Mouse (Mus musculus) retina, embryonic 14.5 days (tissue): ENCODE data around the gene Sacs.

Experiments
- DNase-seq: peaks from one replicate; pipeline ENCODE4 v3.0.0-alpha.2; 2015; ENCODE audit warnings: low spot score

The Sacs gene

DNA sequence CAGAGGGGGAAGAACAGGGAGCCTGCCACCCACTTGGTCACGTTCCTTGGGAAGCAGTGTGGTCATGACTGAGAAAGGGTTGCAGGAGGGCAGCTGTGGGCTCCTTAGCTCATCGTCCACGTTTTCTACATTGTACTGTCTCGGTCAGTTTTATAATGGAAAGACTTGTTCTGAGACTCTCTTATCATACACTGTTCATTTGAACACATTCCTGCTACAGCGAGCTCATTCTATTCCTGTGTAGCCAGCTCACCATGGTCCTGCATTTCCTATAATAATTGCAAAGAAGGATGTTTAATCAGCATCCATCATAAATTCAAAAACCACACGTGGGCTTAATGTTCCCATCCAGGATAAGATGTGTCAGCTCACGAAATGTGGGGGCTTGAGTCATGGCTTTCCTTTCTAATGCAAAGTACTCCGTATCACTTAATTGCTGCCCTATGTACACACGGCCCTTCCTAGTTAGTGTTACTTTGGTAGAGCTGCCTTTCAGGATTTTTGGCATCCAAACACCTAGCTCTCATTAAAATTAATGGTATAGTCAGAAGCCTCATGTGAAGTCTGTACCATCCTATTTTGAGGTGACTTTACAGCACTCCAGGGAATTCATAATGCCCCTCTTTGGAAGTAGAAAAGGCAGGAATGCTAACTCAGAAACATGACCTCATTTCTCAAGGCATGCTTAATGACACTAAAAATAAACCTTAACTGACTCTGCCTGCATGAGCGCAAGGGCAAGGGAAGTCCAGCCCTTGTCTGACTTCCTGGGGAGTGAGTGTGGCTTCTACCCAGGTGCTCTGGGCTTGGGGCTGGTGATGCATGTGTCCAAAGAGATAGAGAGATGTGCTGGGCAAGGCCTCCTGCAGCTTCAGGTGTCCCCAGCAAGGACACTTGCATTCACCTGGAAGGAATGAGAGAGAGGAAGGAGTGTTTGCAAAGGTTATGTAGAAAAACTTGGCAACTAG is 23.4 kb downstream of the Sacs start:
- DNase-seq = no peak

DNA sequence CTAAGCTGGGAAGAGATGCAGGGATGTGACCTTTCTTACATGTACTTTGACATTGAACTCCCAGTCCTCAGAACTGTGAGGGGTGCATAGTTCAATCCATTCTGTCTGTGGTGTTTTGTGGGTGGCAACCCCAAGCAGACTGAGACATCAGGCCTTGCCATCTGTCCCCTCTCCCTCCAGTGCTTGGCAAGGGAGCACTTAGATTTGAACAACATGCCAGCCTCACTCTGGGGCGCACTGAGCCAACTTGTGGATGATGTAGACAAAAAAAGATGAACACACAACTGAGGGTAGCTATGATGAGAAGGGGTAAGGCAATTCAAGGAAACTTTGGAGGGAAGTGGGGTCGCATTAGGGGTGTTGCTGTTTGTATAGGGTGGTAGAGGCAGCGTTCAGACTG is 26.2 kb downstream of the Sacs start:
- DNase-seq = no peak

DNA sequence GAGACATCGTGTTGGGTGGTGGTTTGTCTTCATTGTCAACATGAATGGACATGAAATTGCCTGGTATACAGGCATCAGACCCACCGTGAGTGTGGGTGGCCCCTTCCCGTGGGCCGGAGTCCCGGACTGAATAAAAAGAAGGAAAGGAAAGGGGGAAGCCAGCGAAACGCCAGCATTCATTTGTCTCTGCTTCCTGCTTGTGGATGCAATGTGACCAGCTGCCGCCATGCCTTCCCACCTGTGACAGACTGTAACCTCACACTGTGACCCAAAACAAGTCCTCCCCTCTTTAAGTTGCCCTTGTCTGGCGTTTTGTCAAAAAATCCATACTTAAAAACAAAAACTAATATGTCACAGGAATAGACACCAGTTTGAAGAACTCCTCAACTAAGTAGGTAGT is 27.7 kb downstream of the Sacs start:
- no peak for DNase-seq

DNA sequence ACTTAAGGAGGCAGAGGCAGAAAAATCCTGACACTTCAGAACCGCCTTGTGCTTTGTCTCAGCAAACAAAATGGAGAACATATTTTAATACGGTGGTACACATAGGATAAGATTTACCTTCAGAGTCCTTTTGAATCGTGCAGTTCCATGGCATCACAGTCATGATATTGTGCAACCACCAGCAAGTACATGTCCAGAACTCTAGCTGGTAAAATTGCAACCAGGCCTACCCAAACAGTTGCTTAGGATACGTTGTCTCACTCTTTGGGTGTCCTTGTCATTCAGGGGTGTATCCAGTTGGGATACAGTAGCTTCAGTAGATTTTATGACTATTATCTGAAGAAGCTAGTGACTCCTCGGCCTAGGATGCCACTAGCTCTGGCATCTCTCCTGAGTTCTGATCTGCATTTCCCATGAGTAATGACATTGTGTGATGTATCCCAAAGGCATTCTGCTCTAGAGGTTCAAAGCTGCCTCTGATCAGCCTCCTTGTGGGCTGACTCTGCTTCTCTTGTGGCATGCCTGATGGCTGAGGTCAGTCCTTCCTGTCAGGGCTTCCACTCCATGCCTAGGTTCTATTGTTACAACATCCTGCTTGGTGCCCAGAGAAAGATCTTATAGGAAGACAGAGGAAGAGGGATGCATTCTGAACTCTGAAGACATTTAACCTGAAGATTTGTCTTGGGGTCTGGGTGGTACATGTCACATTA is 33.2 kb downstream of the Sacs start:
- DNase-seq = no peak

DNA sequence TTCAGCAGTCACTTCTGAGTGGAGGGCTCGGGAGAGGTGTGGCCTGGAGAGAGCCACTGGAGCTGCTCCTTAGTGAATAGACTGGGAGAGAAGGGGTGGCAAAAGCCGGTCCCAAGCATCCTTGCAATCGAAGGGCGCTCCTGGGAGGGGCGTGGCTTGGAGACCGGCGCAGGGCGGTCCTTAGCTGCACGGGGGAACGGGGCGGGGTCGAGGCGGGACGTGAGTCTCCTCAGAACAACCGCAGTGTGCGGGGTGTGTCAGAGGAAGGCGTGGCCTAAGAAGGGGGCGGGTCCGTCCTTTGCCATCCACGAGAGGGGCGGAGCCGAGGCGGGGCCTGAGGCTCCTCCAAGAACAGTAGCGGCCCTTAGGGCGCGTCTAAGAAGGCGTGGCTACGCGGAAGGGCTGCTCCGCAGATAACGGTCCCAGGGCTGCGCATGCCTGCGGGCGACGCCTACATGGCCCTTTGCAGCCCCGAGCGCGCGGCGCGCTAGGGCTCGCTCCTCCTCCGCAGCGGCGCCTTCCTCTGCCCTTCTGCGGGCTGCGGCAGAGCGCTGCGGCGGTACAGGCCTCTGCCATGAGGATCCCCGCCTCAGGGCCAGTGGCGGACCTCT is 34.4 kb downstream of the Sacs start:
- DNase-seq = peak; percentile 100

DNA sequence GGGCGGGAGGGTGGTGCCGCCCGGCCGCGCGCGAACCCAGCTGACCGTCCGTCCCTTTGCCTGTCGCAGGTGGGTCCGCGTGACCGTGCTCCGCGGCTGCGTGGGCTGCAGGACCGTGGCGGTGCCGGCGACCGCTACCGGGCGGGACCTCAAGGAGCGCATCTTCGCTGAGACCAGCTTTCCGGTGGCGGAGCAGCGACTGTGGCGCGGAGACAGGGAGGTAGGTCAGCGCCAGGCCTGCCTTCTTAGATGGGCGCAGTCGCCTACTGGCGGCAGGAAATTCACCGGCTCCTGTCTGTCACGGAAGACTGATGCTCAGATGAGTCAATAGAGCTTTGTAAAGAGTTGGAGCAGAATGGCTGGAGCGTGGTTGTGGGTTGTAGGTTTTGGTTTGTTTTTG is 35.0 kb downstream of the Sacs start:
- DNase-seq = peak; percentile 73

DNA sequence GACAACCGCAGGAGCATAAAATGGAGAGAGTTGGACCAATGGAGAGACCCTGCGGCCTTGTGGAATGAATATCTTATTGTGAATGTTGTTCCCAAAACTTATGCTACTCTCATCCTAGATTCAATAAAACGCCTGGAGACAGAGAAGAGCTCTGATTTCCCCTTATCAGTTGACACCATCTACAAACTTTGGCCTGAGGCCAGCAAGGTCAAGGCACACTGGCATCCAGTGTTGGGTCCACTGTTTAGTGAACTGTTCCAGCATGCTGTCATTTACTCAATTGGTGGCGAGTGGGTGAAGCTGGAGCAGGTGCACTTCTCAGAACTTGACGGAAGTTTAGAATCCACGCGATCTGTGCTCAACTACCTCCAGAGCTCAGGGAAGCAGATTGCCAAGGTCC is 53.6 kb downstream of the Sacs start:
- DNase-seq = no peak

DNA sequence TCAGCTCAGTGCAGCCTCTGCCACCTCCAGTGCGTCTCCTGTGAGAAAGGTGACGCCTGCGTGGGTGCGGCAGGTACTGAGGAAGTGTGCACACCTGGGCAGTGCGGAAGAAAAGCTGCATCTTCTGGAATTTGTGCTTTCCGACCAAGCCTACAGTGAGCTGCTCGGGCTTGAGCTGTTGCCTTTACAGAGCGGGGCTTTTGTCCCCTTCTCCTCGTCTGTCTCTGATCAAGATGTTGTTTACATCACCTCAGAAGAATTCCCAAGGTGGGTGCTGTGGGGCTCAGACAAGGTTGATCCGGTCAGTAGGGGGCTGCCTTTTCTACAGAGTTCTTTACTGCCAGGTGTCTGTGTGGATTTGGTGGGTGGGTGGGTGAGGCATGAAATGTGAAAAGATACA is 54.1 kb downstream of the Sacs start:
- no peak for DNase-seq

DNA sequence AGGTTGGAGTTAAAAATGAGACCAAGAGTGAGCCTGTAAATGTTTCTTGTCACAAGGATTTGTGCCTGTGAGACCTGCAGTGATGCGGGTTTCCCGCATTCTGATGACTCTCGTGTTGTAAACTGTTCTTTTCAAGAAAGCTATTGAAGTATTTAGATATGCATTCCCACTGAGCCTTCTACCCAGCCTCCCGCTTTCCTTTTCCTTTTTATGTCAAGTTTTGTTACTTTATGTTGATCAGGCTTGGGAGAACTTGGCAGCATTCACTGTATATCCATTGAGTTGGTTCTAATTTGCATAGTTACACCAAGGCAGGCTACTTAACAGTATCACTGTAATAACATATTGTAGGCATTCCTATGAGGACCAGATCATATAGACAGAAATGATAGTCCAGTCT is 56.2 kb downstream of the Sacs start:
- DNase-seq = no peak

DNA sequence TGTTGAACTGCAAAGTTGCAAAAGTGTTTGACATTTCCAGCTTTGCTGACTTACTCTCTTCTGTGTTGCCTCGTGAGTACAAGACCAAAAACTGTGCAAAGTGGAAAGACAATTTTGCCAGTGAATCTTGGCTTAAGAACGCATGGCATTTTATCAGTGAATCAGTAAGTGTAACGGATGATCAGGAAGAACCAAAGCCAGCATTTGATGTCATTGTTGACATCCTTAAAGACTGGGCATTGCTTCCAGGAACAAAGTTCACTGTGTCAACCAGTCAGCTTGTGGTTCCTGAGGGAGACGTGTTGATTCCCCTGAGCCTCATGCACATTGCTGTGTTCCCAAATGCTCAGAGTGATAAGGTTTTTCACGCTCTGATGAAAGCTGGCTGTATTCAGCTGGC is 71.9 kb downstream of the Sacs start:
- DNase-seq = no peak

DNA sequence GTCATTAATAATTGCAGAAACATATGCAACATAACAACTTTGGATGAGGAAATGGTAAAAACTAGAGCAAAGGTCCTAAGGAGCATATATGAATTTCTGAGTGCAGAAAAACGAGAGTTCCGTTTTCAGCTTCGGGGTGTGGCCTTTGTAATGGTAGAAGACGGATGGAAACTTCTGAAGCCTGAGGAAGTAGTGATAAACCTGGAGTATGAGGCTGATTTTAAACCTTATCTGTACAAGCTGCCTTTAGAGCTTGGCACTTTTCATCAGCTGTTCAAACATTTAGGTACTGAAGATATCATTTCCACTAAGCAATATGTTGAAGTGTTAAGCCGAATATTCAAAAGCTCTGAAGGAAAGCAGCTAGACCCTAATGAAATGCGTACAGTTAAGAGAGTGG is 73.5 kb downstream of the Sacs start:
- no peak for DNase-seq

DNA sequence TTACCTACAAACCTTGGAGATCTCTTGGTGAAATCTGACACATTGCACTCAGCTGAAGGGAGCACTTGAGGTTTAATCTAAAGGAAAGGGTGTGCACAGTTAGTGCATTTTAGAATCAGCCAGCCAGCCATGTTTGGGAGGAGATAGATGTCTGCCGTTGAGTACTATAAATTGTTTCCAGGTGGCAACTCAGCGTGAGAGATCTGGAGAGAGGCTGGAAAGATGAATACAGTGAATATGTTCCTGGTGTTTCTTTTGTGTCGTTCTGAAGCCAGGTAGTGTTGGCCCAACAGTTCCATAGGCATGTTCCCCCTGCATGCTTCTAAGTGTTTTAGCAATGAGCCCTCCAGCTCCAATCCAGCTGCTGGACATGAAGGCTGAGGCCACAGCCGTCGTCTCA is 82.9 kb downstream of the Sacs start:
- DNase-seq = no peak

DNA sequence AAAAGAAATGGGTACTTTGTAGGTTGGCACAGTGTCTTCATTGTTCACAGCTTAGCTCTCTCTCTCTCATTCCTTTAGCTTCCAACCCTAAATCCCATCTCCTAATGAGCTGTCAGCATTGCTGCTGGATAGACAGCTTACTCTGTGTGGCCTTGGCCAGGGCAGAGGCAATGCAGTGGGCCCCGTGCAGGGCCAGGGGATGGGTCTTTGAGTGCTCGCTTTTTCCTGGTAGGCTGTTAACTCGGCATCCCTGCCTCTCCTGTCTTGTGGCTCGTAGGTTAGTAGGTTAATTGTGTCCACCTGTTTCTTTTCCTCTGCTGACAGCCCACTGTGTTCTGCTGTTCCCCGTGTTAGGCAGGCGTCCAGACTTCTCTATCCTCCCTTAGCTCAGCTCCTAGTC is 84.2 kb downstream of the Sacs start:
- no peak for DNase-seq

DNA sequence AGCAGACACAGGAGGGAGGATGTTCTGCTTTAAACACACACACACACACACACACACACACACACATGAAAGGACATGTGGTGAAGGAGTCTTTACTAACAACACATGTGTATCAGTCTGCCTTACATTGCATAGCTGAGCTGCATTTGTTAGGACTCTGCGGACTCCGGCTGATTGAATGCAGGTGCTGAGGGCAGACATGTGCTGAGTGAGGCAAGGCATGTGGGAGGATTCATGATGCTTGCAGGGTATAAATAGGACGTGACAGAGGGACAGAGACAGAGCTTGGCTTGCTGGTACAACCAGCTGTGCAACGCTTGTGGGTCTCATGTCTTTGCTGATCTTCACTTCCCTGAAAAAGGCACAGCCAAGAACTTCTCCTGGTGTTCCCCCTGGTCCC is 85.5 kb downstream of the Sacs start:
- DNase-seq = no peak

DNA sequence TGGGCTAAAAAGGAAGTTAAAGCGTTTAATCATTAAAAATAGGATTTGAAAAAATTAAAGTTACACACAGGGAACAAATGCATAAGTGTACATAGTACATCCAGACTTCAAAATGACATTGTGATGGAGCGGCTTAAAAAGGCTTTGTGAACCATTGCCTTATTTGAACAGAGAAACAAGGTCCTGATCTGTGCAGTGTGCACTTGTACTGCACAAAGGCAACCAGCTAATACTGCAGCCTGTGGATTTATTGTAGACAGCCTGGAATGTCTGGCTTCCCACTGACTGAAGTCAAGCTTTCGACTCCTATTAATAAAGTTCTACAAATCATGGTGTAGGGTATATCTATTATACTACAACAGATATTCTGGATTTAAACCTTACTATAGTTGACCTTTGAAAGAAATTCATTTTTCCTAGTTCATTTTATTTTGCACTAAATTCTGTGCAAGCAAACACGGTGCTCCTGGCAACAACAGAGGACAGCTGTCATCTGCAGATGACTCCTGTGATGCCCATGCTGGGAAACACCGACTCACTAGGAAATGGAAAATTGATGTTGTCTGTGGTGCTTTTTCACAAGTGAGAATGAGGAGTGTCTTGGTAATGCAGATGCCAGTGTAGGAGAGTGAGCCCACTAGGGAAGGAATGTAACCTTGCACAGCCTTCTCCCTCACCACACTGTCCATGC is 86.3 kb downstream of the Sacs start:
- no peak for DNase-seq

DNA sequence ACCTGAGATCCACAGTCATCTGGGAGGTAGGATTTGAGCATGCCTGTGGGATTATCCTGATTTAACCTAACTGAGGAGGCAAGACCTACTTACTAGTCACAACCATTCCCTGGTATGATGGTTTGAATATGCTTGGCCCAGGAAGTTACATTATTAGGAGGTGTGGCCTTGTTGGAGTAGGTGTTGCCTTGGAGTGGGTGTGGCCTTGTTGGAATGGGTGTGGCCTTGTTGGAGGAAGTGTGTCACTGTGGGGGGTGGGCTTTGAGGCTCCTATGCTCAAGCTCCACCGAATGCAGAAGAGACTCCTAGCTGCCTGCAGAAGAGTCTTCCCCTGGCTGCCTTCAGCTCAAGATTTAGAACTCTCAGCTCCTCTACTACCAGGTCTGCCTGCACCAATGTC is 87.9 kb downstream of the Sacs start:
- DNase-seq = no peak

DNA sequence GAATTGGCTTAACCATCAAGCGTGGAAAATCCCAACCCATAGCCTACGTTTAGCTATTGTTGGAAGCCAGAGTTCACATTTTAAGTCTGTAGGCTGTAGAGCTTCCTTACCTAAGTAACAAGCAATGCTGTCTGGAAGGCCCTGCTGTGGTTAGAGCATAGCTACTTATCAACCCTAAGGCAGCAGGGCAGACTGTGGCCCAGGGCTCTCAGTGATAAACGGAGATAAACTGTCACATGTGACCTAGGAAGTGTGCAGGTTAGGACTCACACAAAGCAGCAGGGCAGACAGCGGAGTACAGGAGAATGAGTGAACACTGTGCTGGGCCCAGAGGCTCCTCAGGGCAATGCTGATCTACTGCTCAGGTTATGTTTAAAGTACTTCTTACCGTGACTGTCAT is 91.5 kb downstream of the Sacs start:
- DNase-seq = no peak

DNA sequence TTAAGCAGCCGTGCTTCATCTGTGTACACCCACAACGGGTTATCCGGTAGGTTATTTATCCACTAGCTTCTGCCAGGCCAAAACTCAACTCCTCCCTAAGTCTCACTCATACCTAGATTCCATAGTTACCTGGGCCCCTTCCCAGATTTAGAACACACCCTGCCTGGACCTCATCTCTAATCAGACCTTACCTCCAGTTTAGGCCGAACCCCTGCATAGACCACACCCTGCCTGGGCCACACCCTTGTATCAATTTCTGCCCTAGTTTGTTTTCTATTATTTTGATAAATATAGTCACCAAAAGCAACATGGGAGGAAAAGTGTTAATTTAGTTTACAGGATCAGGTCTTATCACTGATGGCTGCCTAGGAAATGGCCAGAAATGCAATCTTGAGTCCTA is 91.9 kb downstream of the Sacs start:
- DNase-seq = no peak

DNA sequence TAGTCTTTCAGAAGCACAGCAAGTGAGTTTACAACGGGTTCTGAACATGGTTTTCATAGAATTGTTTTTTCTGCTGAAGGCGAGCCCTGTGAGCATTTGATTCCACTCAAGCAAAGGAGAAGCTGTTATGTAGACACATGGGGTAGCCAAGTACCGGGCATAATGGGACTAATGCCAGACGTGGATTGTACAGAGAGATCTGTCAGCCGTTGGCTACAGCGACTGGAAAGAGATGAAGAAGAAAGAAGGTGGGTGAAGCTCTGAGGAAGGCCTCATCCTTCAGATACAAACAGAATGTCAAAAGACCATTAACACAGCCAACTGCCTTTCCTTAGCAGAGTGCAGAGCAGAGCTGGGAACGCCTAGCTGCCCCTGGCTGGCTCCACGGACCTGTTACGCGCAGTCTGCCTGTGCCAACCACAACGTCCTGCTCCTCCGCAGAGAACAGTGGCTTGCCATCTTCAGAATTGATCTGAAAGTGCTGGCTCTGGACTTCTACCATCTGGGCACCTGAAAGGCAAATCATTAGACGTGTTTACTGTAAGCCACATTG is 93.8 kb downstream of the Sacs start:
- DNase-seq = no peak

DNA sequence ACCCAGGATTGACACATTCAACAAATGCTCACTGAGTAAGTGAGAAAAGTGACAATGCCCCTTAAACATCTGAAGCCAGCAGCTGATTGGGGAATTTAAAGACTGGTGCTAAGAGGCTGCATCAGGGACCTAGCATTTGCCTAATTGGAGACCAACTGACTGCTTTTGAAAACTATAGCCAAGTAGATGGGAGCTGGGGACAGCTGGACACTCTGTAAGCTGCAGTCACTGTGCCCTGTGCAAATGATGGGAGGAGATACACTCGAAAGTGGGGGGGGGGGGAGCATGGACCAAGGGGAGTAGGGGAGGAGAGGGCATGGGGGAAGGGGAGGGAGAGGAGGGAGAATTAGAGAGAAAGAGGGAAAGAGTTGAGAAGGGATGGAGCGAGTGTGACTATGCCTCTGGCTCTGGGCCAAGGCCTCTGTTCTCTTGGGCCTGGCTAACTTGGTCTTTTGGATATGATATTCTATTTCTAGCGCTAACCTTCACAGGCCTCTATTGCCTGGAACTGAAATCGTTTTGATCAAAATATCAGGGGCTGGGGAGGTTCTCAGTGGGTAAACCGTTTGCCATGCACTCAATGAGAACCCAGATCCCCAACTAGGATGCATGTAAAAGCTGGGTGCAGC is 97.7 kb downstream of the Sacs start:
- peak; percentile 59 for DNase-seq

DNA sequence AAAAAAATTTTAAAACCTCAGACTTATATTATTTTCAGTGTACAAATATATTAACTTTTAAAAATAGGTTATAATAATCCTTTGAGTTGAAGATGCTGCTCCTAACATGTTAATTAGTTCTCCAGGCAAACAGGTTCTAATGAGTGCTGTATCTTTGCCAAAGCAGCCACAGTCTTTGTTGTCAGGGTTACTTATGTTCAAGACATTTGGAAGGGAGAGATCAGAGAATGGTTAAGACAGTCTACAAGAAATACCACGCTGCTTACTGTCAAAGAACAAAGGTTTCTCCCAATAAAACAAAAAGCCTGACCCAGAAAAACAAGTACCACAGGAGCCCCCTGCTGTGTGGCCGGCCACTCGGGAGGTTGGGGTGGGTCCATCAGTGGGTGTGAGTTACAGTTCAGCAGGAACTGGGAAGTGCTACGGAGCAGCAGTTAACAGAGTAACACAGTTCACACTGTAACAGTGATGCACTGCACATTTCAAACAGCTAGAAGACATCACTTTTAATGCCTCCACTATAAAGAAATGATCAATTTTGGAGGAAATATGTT is 98.9 kb downstream of the Sacs start:
- peak; percentile 77 for DNase-seq
